Mouse (Mus musculus) small intestine, adult 2 months (tissue): Measurements from ENCODE around the gene Myo1d. TPM values are rescaled to one million over a fixed set of nuclear protein-coding genes. Genes with fewer than 3 reads are reported as not detected.

Source experiments
- H3K27ac ChIP-seq: fragments of 200-500 bp; 2 replicates; pipeline ENCODE4 v1.5.1; 2012; ENCODE audit warnings: low read depth, low read length, control low read depth, inconsistent platforms; ENCODE audit not compliant: insufficient read depth
- H3K27me3 ChIP-seq: fragments of 200-500 bp; 2 replicates; pipeline ENCODE4 v1.6.1; 2012; ENCODE audit warnings: mild to moderate bottlenecking, moderate library complexity, low read length, inconsistent platforms; ENCODE audit not compliant: control insufficient read depth, insufficient read depth
- H3K36me3 ChIP-seq: fragments of 200-500 bp; 2 replicates; pipeline ENCODE4 v1.6.1; 2012; ENCODE audit warnings: mild to moderate bottlenecking, low read length, control low read depth, inconsistent platforms; ENCODE audit not compliant: control insufficient read depth, insufficient read depth
- H3K4me1 ChIP-seq: fragments of 200-500 bp; 2 replicates; pipeline ENCODE4 v1.6.1; 2012; ENCODE audit warnings: low read length, inconsistent platforms, mixed read lengths; ENCODE audit not compliant: control insufficient read depth, insufficient read depth, insufficient read length
- H3K4me3 ChIP-seq: fragments of 200-500 bp; 2 replicates; pipeline ENCODE4 v1.5.1; 2012; ENCODE audit warnings: low read depth, mild to moderate bottlenecking, control low read depth, inconsistent platforms, low read length, moderate library complexity
- CTCF ChIP-seq: fragments of 200-500 bp; IDR thresholded peaks from 2 replicates; pipeline ENCODE4 v1.5.1; 2012; ENCODE audit warnings: low read depth, mild to moderate bottlenecking, control low read depth, inconsistent platforms, low read length, moderate library complexity, mixed read lengths; ENCODE audit not compliant: insufficient replicate concordance, insufficient read length; ENCODE audit errors: extremely low read depth
- POLR2A ChIP-seq: fragments of 200-500 bp; IDR thresholded peaks from 2 replicates; pipeline ENCODE4 v1.6.1; 2012; ENCODE audit warnings: low read depth, mild to moderate bottlenecking, control low read depth, inconsistent platforms, low read length, moderate library complexity
- WGBS: fragments of 180-500 bp; shearing (Covaris S2); methylation state at CpG from one replicate; pipeline ENCODE4 v1.1.7; 2018; 5-methylcytosine and 5-hydroxymethylcytosine counted together
- polyA plus RNA-seq: library from polyadenylated mRNA; depleted of rRNA; stranded (reverse); fragments of >200 nt; gene quantifications from 2 replicates; pipeline ENCODE4 v1.2.3, GENCODE M21; 2012

Gene Myo1d
- polyA plus RNA-seq, 1 experiment, result 139 TPM

- Histone ChIP-seq H3K36me3 (peaks cover 41% of the 10 kb centered on the region), H3K27ac (no peak overlapping the region), H3K4me1 (no peaks in the 10 kb centered on the region), H3K4me3 (no peak overlapping the region), H3K27me3 (no peaks in the 10 kb centered on the region)
- WGBS, result 84% methylated on average over 6 of the region's 6 CpGs
- TF ChIP-seq CTCF (no peak), POLR2A (no peak)
Observed at GRCm38 (mm10) chr11:80549854-80550253, 230.0 kb downstream of the Myo1d start.

GRCm38 (mm10) chr11:80546233-80546632 is 233.6 kb downstream of the Myo1d start:
- 77% methylated on average over 2 of the region's 2 CpGs for WGBS
- TF ChIP-seq CTCF (no peak), POLR2A (no peak)
- Histone ChIP-seq H3K4me1 (no peaks in the 10 kb centered on the region), H3K27me3 (no peaks in the 10 kb centered on the region), H3K27ac (no peak overlapping the region), H3K36me3 (peaks cover 30% of the 10 kb centered on the region), H3K4me3 (no peak overlapping the region)

GRCm38 (mm10) chr11:80539056-80539455 is 240.8 kb downstream of the Myo1d start:
- TF ChIP-seq POLR2A, result no peak
- TF ChIP-seq CTCF, result no peak
- peaks cover 14% of the 10 kb centered on the region for H3K36me3 ChIP-seq
- WGBS, result 75% methylated on average over 4 of the region's 4 CpGs
- H3K4me3 ChIP-seq, result no peak overlapping the region
- H3K27ac ChIP-seq, result no peak overlapping the region
- no peaks in the 10 kb centered on the region for H3K27me3 ChIP-seq
- H3K4me1 ChIP-seq, result no peaks in the 10 kb centered on the region

GRCm38 (mm10) chr11:80532966-80533365 is 246.9 kb downstream of the Myo1d start:
- 12% methylated on average over 1 of the region's 1 CpGs for WGBS
- TF ChIP-seq CTCF, result no peak
- TF ChIP-seq POLR2A, result no peak
- no peaks in the 10 kb centered on the region for H3K4me1 ChIP-seq
- H3K27me3 ChIP-seq, result no peaks in the 10 kb centered on the region
- no peak overlapping the region for H3K4me3 ChIP-seq
- peaks cover 27% of the 10 kb centered on the region for H3K36me3 ChIP-seq
- H3K27ac ChIP-seq, result no peak overlapping the region

- TF ChIP-seq CTCF (no peak), POLR2A (no peak)
- 89% methylated on average over 8 of the region's 8 CpGs for WGBS
- H3K27me3 ChIP-seq, result no peaks in the 10 kb centered on the region
- no peak overlapping the region for H3K27ac ChIP-seq
- H3K4me1 ChIP-seq, result no peaks in the 10 kb centered on the region
- no peak overlapping the region for H3K4me3 ChIP-seq
- H3K36me3 ChIP-seq, result peaks cover 27% of the 10 kb centered on the region
Observed at GRCm38 (mm10) chr11:80529149-80529548, 250.7 kb downstream of the Myo1d start.

- Histone ChIP-seq H3K27me3 (no peaks in the 10 kb centered on the region), H3K4me3 (no peak overlapping the region), H3K36me3 (peaks cover 22% of the 10 kb centered on the region), H3K27ac (no peak overlapping the region), H3K4me1 (no peaks in the 10 kb centered on the region)
- TF ChIP-seq POLR2A, result no peak
- TF ChIP-seq CTCF, result peak; percentile 34; the same call in 1 of the 2 replicates
Observed at GRCm38 (mm10) chr11:80527697-80528096, 252.1 kb downstream of the Myo1d start.

GRCm38 (mm10) chr11:80524213-80524612 is 255.6 kb downstream of the Myo1d start:
- Histone ChIP-seq H3K4me1 (no peaks in the 10 kb centered on the region), H3K27ac (no peak overlapping the region), H3K27me3 (no peaks in the 10 kb centered on the region), H3K4me3 (no peak overlapping the region), H3K36me3 (peaks cover 3% of the 10 kb centered on the region)
- TF ChIP-seq POLR2A, result no peak
- 87% methylated on average over 5 of the region's 5 CpGs for WGBS

- Histone ChIP-seq H3K27me3 (no peaks in the 10 kb centered on the region), H3K4me3 (no peak overlapping the region), H3K36me3 (peaks cover 3% of the 10 kb centered on the region), H3K4me1 (no peaks in the 10 kb centered on the region), H3K27ac (no peak overlapping the region)
- 79% methylated on average over 4 of the region's 4 CpGs for WGBS
- TF ChIP-seq CTCF (no peak), POLR2A (no peak)
Observed at GRCm38 (mm10) chr11:80523410-80523809, 256.4 kb downstream of the Myo1d start.
